Mouse (Mus musculus) liver, postnatal 0 days (tissue): ENCODE data around the gene Edem3.

ENCODE experiments used
- CTCF ChIP-seq: sonication (generic); IDR thresholded peaks from 2 replicates; pipeline ENCODE4 v1.5.1; 2016; ENCODE audit warnings: antibody characterized with exemption, low read depth
- EP300 ChIP-seq: IDR thresholded peaks from 2 replicates; pipeline ENCODE4 v1.6.1; 2016; ENCODE audit warnings: antibody characterized with exemption, low read depth, mild to moderate bottlenecking

- TF ChIP-seq CTCF (no peak), EP300 (no peak)
Measured at GRCm38 (mm10) chr1:151861334-151861995, 106.3 kb downstream of the Edem3 start.
